Mouse (Mus musculus) adrenal gland, postnatal 36 days (tissue): ENCODE data around the gene Wtap. TPM values are rescaled to one million over a fixed set of nuclear protein-coding genes. Genes with fewer than 3 reads are reported as not detected.

Experiments used
- total RNA-seq, 2 experiments: library from RNA; stranded (reverse); gene quantifications; 2 replicates each; pipeline ENCODE4 v1.2.3; 2021

The Wtap gene
- total RNA-seq, 2 experiments from 2014 or later = 59.6 to 61.9 TPM

Other genes with a start within 250 kb of the Wtap start
- 10 to 100 TPM; 76.5 to 97.4 TPM for gene Igf2r, start 224.5 kb downstream of the Wtap start, total RNA-seq
- not detected for gene Mas1, start 126.0 kb downstream of the Wtap start, total RNA-seq
- gene Mrgprh, start 118.1 kb downstream of the Wtap start, total RNA-seq = under 1 TPM; 0.17 to 0.20 TPM
- 1 to 10 TPM; 1.9 to 3.2 TPM for gene Pnldc1, start 83.9 kb downstream of the Wtap start, total RNA-seq
- gene Tcp1, start 78.5 kb downstream of the Wtap start, total RNA-seq = 100 to 1,000 TPM; 218 to 271 TPM
- gene Mrpl18, start 77.8 kb downstream of the Wtap start, total RNA-seq = 10 to 100 TPM; 68.6 to 71.4 TPM
- 1 to 10 TPM; 1.9 to 2.5 TPM for gene Acat3, start 53.6 kb downstream of the Wtap start, total RNA-seq
- 100 to 1,000 TPM in 1 of 2 experiments, 10 to 100 TPM in 1; 95.1 to 133 TPM for gene Acat2, start 33.4 kb downstream of the Wtap start, total RNA-seq
- 100 to 1,000 TPM; 383 to 457 TPM for gene Sod2, start 12.7 kb upstream of the Wtap start, total RNA-seq
- under 1 TPM in 1 of 2 experiments, not detected in 1; 0.73 TPM for gene Gpr31b, start 58.1 kb upstream of the Wtap start, total RNA-seq
- gene Tcp10b, start 66.9 kb upstream of the Wtap start, total RNA-seq = 1 to 10 TPM in 1 of 2 experiments, under 1 TPM in 1; 0.73 to 1.0 TPM
- gene Unc93a, start 137.6 kb upstream of the Wtap start, total RNA-seq = under 1 TPM in 1 of 2 experiments, not detected in 1; 0.76 TPM
- not detected for gene Smok2a, start 227.0 kb upstream of the Wtap start, total RNA-seq
- not detected for gene Smok2b, start 236.1 kb upstream of the Wtap start, total RNA-seq